Comparison of ENCODE assay signal across 8 mouse cellular contexts in the genomic region with DNA sequence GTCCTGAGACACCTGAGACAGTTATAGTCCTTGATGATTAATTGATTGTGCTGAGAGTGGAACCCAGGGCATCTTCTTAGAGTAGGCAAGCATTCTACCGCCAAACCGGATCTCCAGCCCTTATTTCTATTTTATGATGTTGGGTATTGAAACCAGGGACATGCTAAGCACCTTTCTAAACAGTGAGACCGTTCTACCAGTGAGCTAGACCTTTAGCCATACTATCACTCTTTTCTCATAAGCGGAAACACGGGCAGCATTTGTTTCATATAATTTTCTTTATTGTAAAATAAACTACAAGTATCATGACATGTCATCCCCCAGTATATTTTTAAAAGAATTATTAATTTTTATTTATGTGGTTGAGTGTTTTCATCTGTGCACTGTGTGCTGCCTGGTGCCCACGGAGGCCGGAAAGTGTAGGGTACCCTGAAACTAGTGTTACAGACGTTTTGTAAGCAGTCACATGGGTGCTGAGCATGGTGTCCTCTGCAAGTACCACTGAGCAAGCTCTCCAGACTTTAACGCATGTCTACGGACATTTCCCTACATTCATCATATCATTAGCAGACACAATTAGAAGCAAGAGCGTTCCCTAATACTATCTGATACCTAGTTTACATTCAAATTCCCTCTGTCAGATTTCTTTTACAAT. TPM values are rescaled to one million over a fixed set of nuclear protein-coding genes. Genes with fewer than 3 reads are reported as not detected.
DNase-seq lines count a peak whose midpoint lies in the region; ATAC-seq lines count a peak whose summit lies in the region.

No protein-coding gene starts in this region.

- H3K4me2 ChIP-seq in limb, embryonic 15.5 days, result peak overlapping the region; percentile 59
- peak overlapping the region; percentile 73 for H3K4me2 ChIP-seq in stomach, embryonic 15.5 days

- H3K9ac ChIP-seq in limb, embryonic 15.5 days, result peak overlapping the region; percentile 64; the same call in 1 of the 2 replicates
- no peak overlapping the region; the same call in 1 of the 2 replicates for H3K9ac ChIP-seq in stomach, embryonic 15.5 days

- no peak for ATAC-seq in limb, embryonic 15.5 days (ENCODE audit: insufficient number of reproducible peaks, low FRiP score, low TSS enrichment, low read depth)
- ATAC-seq in stomach, embryonic 15.5 days (ENCODE audit: insufficient read depth, low FRiP score, low read depth), result no peak

- H3K27ac ChIP-seq in limb, embryonic 15.5 days, result peak overlapping the region; percentile 89
- no peak overlapping the region; the same call in 1 of the 2 replicates for H3K27ac ChIP-seq in stomach, embryonic 15.5 days

- peak; percentile 23 for DNase-seq in cerebellum, adult 9-11 months
- DNase-seq in cerebellum, postnatal 4 days (ENCODE audit: low spot score in 2 of 2), result no peak
- peak; percentile 1 for DNase-seq in retina, postnatal 1 day
- DNase-seq in retina, embryonic 14.5 days (ENCODE audit: low spot score), result no peak
- no peak for DNase-seq in gastrocnemius, postnatal 14 days
- DNase-seq in urinary bladder, postnatal 25 days (ENCODE audit: low spot score), result no peak

- H3K9me3 ChIP-seq in limb, embryonic 15.5 days, result no peaks in the 10 kb centered on the region
- no peaks in the 10 kb centered on the region for H3K9me3 ChIP-seq in stomach, embryonic 15.5 days

- no peaks in the 10 kb centered on the region for H3K27me3 ChIP-seq in limb, embryonic 15.5 days
- H3K27me3 ChIP-seq in stomach, embryonic 15.5 days (replicated peaks), result no peaks in the 10 kb centered on the region

- intact Hi-C loops in gastrocnemius, postnatal 14 days (cut with DNase I; ENCODE audit: low total_unique reads), result no loop called here

- peaks cover 10% of the 10 kb centered on the region; the same call in 1 of the 2 replicates for H3K4me1 ChIP-seq in limb, embryonic 15.5 days
- H3K4me1 ChIP-seq in stomach, embryonic 15.5 days, result no peaks in the 10 kb centered on the region

- H3K36me3 ChIP-seq in limb, embryonic 15.5 days, result no peaks in the 10 kb centered on the region
- H3K36me3 ChIP-seq in stomach, embryonic 15.5 days, result no peaks in the 10 kb centered on the region

- peak overlapping the region; percentile 53 for H3K4me3 ChIP-seq in limb, embryonic 15.5 days
- H3K4me3 ChIP-seq in stomach, embryonic 15.5 days (replicated peaks), result peak overlapping the region; percentile 50

- WGBS in limb, embryonic 15.5 days, result 50% methylated on average over 11 of the region's 11 CpGs
- WGBS in stomach, embryonic 15.5 days, result 57% methylated on average over 11 of the region's 11 CpGs

RNA-seq across cellular contexts. Expression of gene Zkscan3, which starts 6.4 kb away (rescaled TPM):
- polyA plus RNA-seq in limb, embryonic 15.5 days (2015; fragmentation: Nextera tagmentation; extraction: Ambion mirVana), result 84.1 and 85.7 TPM in 2 replicates
- 77.7 and 80.7 TPM in 2 replicates for polyA plus RNA-seq in stomach, embryonic 15.5 days (2015; fragmentation: Nextera tagmentation; extraction: Ambion mirVana)
- total RNA-seq in gastrocnemius, postnatal 14 days (2021), result 10 to 100 TPM; 14.8 TPM

RNA-seq across cellular contexts. Expression of gene Pgbd1, which starts 31.9 kb away (rescaled TPM):
- 2.4 and 2.5 TPM in 2 replicates for polyA plus RNA-seq in limb, embryonic 15.5 days (2015; fragmentation: Nextera tagmentation; extraction: Ambion mirVana)
- 2.5 and 2.6 TPM in 2 replicates for polyA plus RNA-seq in stomach, embryonic 15.5 days (2015; fragmentation: Nextera tagmentation; extraction: Ambion mirVana)
- total RNA-seq in gastrocnemius, postnatal 14 days (2021), result under 1 TPM; 0.20 to 0.27 TPM

RNA-seq across cellular contexts. Expression of gene Zscan26, which starts 44.6 kb away (rescaled TPM):
- 26.1 and 26.3 TPM in 2 replicates for polyA plus RNA-seq in limb, embryonic 15.5 days (2015; fragmentation: Nextera tagmentation; extraction: Ambion mirVana)
- polyA plus RNA-seq in stomach, embryonic 15.5 days (2015; fragmentation: Nextera tagmentation; extraction: Ambion mirVana), result 33.0 and 36.3 TPM in 2 replicates
- 10 to 100 TPM in 1 of 2 experiments, 1 to 10 TPM in 1; 8.9 to 10.8 TPM for total RNA-seq in gastrocnemius, postnatal 14 days (2021)

RNA-seq across cellular contexts. Expression of gene Zscan12, which starts 46.3 kb away (rescaled TPM):
- polyA plus RNA-seq in limb, embryonic 15.5 days (2015; fragmentation: Nextera tagmentation; extraction: Ambion mirVana), result 9.2 and 10.2 TPM in 2 replicates
- 9.9 and 10.0 TPM in 2 replicates for polyA plus RNA-seq in stomach, embryonic 15.5 days (2015; fragmentation: Nextera tagmentation; extraction: Ambion mirVana)
- 1 to 10 TPM; 5.5 to 5.9 TPM for total RNA-seq in gastrocnemius, postnatal 14 days (2021)

RNA-seq across cellular contexts. Expression of gene Nkapl, which starts 59.4 kb away (rescaled TPM):
- 2.2 and 2.3 TPM in 2 replicates for polyA plus RNA-seq in limb, embryonic 15.5 days (2015; fragmentation: Nextera tagmentation; extraction: Ambion mirVana)
- 2.4 and 2.6 TPM in 2 replicates for polyA plus RNA-seq in stomach, embryonic 15.5 days (2015; fragmentation: Nextera tagmentation; extraction: Ambion mirVana)
- total RNA-seq in gastrocnemius, postnatal 14 days (2021), result under 1 TPM in 1 of 2 experiments, not detected in 1; 0.23 TPM

Comparison
In these comparisons a context has a peak if more than half of its experiments do, and no peak if none do; other contexts are left out.
1. DNase-seq: peak in cerebellum, adult 9-11 months (single experiment) and retina, postnatal 1 day (single experiment); none in cerebellum, postnatal 4 days (0 of 2), retina, embryonic 14.5 days (single experiment), gastrocnemius, postnatal 14 days (single experiment) and urinary bladder, postnatal 25 days (single experiment).